Mouse (Mus musculus) embryonic fibroblast, embryonic 13.5 days (primary cell): ENCODE data around the gene Nek2.

Experiments used
- CTCF ChIP-seq: IDR thresholded peaks from 2 replicates; pipeline ENCODE4 v1.5.1; 2011; ENCODE audit warnings: mild to moderate bottlenecking, control low read depth, low read length, moderate library complexity, borderline replicate concordance; ENCODE audit not compliant: insufficient read depth
- POLR2A ChIP-seq: IDR thresholded peaks from 2 replicates; pipeline ENCODE4 v1.6.1; 2011; ENCODE audit warnings: low read depth, mild to moderate bottlenecking, control low read depth, low read length, moderate library complexity

DNA sequence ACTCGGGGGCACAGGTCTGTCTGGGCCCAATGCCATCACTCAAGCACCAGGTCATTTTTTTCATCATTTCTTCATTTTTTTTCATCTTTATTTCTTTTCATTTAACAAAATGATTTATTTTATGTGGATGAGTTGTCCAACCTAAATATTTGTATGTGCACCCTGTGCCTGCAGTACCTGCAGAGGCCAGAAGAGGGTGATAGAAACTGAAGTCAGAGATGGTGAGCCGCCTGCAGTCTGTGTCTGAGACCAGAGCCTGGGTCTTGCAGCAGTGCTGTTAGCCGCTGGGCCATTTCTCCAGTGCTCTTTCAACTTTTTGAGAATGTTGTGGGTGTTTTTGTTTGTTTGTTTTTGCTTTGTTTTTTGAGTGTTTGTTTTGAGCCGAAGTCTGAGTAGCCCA, 14.5 kb upstream of the Nek2 start:
- TF ChIP-seq CTCF (no peak), POLR2A (no peak)
